Mouse (Mus musculus) erythroblast, embryonic 14.5 days (primary cell): ENCODE measurements around the gene Gins3. TPM values are rescaled to one million over a fixed set of nuclear protein-coding genes. Genes with fewer than 3 reads are reported as not detected.
"Not testable (repeated sequence)": the region's sequence is repeated elsewhere in the genome, so short reads cannot be mapped to it uniquely, and the experiment has no call there.

Experiments used
- H3K27me3 ChIP-seq: 2 replicates; pipeline ENCODE4 v1.6.1; 2012; ENCODE audit warnings: inconsistent platforms; ENCODE audit not compliant: control insufficient read depth
- H3K36me3 ChIP-seq: 2 replicates; pipeline ENCODE4 v1.6.1; 2012; ENCODE audit warnings: mild to moderate bottlenecking, inconsistent platforms; ENCODE audit not compliant: control insufficient read depth
- H3K4me1 ChIP-seq: 2 replicates; pipeline ENCODE4 v1.6.1; 2012; ENCODE audit warnings: inconsistent platforms; ENCODE audit not compliant: control insufficient read depth
- H3K4me3 ChIP-seq: replicated peaks from 2 replicates; pipeline ENCODE3; 2012; ENCODE audit warnings: moderate library complexity, mild to moderate bottlenecking, inconsistent platforms
- H3K9me3 ChIP-seq: 2 replicates; pipeline ENCODE4 v1.6.1; 2012; ENCODE audit warnings: low read length, inconsistent platforms, mixed read lengths; ENCODE audit not compliant: control insufficient read depth
- GATA1 ChIP-seq: IDR thresholded peaks from 2 replicates; pipeline ENCODE4 v1.6.1; 2012; ENCODE audit warnings: low read length, inconsistent platforms, mixed read lengths
- TAL1 ChIP-seq: IDR thresholded peaks from 3 replicates; pipeline ENCODE4 v1.6.1; 2012; ENCODE audit warnings: low read length, inconsistent platforms, mixed read lengths
- polyA plus RNA-seq: library from polyadenylated mRNA; stranded (reverse); fragments of >175 nt; gene quantifications from 2 replicates; pipeline ENCODE4 v1.2.3, GENCODE M21; 2012

Gins3 gene
- polyA plus RNA-seq, 1 experiment = 0.52 TPM

DNA sequence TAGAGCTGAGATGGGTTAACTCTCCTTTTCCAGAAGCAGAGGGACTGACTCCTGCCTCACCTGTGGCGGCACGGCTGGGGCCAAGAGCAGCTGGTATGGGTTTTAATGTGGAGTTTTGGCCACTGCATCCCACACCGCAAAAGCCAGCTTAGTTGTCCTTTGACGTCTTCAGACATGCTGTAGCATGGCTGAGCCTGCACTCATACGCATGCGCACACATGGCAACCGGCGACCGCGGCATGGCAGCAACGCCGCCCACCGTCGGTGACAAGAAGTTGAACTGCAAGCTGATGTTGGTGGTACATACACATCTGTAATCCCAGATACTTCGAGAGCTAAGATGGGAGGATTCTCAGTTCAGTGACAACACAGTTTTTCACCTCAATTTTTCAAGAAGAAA lies 31.9 kb upstream of the Gins3 start:
- H3K27me3 ChIP-seq = no peaks in the 10 kb centered on the region
- H3K9me3 ChIP-seq = no peaks in the 10 kb centered on the region
- TF ChIP-seq GATA1 (no peak), TAL1 (no peak)
- H3K4me1 ChIP-seq = peaks cover 9% of the 10 kb centered on the region
- H3K36me3 ChIP-seq = no peaks in the 10 kb centered on the region
- no peak overlapping the region for H3K4me3 ChIP-seq

DNA sequence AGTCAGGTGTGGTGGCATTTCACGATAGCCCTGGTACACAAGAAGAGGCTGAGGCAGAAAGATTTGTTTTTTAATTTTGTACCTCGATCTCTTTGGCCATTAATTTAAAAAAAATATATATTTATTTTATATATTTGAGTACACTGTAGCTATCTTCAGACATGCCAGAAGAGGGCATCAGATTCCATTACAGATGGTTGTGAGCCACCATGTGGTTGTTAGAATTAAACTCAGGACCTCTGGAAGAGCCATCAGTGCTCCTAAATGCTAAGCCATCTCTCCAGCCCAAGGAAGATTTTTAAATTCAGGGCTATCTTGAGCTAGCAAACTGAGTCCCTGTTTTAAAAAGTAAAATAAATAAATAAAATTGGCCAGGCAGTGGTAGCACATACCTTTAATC lies 31.1 kb upstream of the Gins3 start:
- TF ChIP-seq GATA1 = no peak
- peaks cover 2% of the 10 kb centered on the region for H3K4me1 ChIP-seq
- H3K4me3 ChIP-seq = no peak overlapping the region
- H3K36me3 ChIP-seq = no peaks in the 10 kb centered on the region
- H3K27me3 ChIP-seq = no peaks in the 10 kb centered on the region
- no peaks in the 10 kb centered on the region for H3K9me3 ChIP-seq

- peaks cover 11% of the 10 kb centered on the region for H3K4me1 ChIP-seq
- not testable (repeated sequence) for H3K9me3 ChIP-seq, H3K4me3 ChIP-seq, H3K36me3 ChIP-seq, H3K27me3 ChIP-seq
These were observed 26.7 kb upstream of the Gins3 start for GRCm38 (mm10) chr8:95606509-95606908.

- no peaks in the 10 kb centered on the region for H3K36me3 ChIP-seq
- H3K4me3 ChIP-seq = no peak overlapping the region
- no peak for TF ChIP-seq TAL1
- TF ChIP-seq GATA1 = no peak
- H3K4me1 ChIP-seq = peaks cover 12% of the 10 kb centered on the region
- peaks cover 4% of the 10 kb centered on the region for H3K27me3 ChIP-seq
- H3K9me3 ChIP-seq = no peaks in the 10 kb centered on the region
These were observed 26.0 kb upstream of the Gins3 start for GRCm38 (mm10) chr8:95607210-95607609.

DNA sequence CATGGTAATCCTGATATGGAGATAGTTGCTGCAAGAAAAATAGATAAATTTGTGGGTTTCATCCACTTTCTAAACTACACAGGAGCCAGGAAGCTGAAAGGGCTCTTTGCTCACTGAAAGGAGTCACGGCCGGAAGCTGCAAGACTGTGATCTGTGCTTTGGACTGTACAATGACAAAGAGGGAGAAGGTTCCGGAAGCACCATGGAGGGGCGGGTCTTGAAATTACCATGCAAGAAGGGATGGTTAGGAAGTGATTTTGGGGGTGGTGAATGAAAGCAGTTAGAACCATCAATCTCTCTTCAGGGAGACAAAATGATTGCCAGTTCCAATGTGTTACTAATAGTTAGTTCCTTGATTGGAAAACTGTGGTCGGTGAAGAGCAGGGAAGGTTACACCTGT lies 23.8 kb upstream of the Gins3 start:
- Histone ChIP-seq H3K4me3 (no peak overlapping the region), H3K9me3 (no peaks in the 10 kb centered on the region), H3K27me3 (peaks cover 14% of the 10 kb centered on the region), H3K36me3 (no peaks in the 10 kb centered on the region), H3K4me1 (peaks cover 12% of the 10 kb centered on the region)
- TF ChIP-seq GATA1 = no peak
- no peak for TF ChIP-seq TAL1

GRCm38 (mm10) chr8:95610749-95611148 lies 22.5 kb upstream of the Gins3 start:
- Histone ChIP-seq H3K4me1 (peaks cover 12% of the 10 kb centered on the region), H3K27me3 (peaks cover 14% of the 10 kb centered on the region), H3K4me3 (no peak overlapping the region), H3K9me3 (no peaks in the 10 kb centered on the region), H3K36me3 (no peaks in the 10 kb centered on the region)
- TF ChIP-seq GATA1 (no peak), TAL1 (no peak)

DNA sequence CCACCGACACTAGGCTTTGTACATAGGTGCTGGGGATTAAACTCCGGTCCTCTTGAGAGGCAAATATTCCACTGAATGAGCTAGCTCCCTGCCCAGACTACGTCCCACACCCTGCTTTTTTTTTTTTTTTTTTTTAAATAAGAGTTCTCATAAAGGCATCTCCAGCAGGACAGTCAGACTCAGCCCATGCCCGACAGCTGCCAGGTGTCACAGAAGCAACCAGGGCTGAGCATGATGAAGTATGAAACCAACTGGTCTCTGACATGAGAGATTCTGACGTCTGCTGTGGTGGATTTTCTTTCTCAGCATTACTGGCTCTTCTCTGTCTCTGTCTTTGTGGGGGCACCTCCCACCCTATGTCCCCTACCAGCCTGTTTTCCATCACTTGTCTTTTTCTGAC lies 21.5 kb upstream of the Gins3 start:
- Histone ChIP-seq H3K27me3 (peaks cover 14% of the 10 kb centered on the region), H3K4me1 (peaks cover 12% of the 10 kb centered on the region), H3K4me3 (no peak overlapping the region), H3K36me3 (no peaks in the 10 kb centered on the region), H3K9me3 (no peaks in the 10 kb centered on the region)
- TF ChIP-seq TAL1 (no peak), GATA1 (no peak)

- no peaks in the 10 kb centered on the region for H3K9me3 ChIP-seq
- TF ChIP-seq GATA1 (no peak), TAL1 (no peak)
- H3K4me1 ChIP-seq = peaks cover 2% of the 10 kb centered on the region
- no peak overlapping the region for H3K4me3 ChIP-seq
- peaks cover 12% of the 10 kb centered on the region for H3K27me3 ChIP-seq
- no peaks in the 10 kb centered on the region for H3K36me3 ChIP-seq
These were observed 16.9 kb upstream of the Gins3 start for GRCm38 (mm10) chr8:95616383-95616782.

DNA sequence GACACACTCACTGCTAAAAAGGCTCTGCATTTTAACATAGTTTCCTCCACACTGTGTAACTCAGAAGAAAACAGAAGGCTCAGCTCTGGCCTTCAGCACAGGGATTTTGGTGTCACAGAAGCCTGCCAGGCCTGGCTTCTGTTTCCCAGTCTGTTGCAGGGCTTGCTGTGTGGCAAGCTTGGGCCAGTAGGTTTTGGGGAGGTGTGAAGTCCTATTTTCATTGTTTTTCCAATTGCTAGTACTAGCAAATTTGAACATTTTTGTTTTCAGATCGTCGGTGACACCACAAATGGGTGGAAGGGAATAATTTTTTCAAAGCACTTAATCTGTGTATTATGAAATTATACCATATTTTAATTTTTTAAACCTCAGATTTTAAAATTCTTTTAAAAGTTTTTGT lies 13.2 kb upstream of the Gins3 start:
- H3K36me3 ChIP-seq = no peaks in the 10 kb centered on the region
- H3K4me1 ChIP-seq = no peaks in the 10 kb centered on the region
- no peak overlapping the region for H3K4me3 ChIP-seq
- TF ChIP-seq TAL1 = no peak
- no peak for TF ChIP-seq GATA1
- no peaks in the 10 kb centered on the region for H3K9me3 ChIP-seq
- H3K27me3 ChIP-seq = peaks cover 4% of the 10 kb centered on the region

- no peak overlapping the region for H3K4me3 ChIP-seq
- H3K4me1 ChIP-seq = no peaks in the 10 kb centered on the region
- TF ChIP-seq TAL1 (no peak), GATA1 (no peak)
- H3K27me3 ChIP-seq = peaks cover 10% of the 10 kb centered on the region
- no peaks in the 10 kb centered on the region for H3K9me3 ChIP-seq
- no peaks in the 10 kb centered on the region for H3K36me3 ChIP-seq
These were observed 8.4 kb upstream of the Gins3 start for GRCm38 (mm10) chr8:95624833-95625232.
